Mouse (Mus musculus) embryonic facial prominence, embryonic 15.5 days (tissue): ENCODE results near the gene Hunk. TPM values are rescaled to one million over a fixed set of nuclear protein-coding genes. Genes with fewer than 3 reads are reported as not detected.

ENCODE experiments used
- ATAC-seq: fragments of 200-750 bp; cut with Nextera tagmentation; 2 replicates; pipeline ENCODE4 v1.8.0; 2017; ENCODE audit warnings: low read depth, moderate TSS enrichment; ENCODE audit not compliant: insufficient number of reproducible peaks, low FRiP score, low TSS enrichment
- H3K27ac ChIP-seq: fragments of 300-500 bp; sonication (generic); replicated peaks from 2 replicates; pipeline ENCODE4 v1.5.1; 2015; ENCODE audit warnings: mild to moderate bottlenecking, inconsistent platforms
- H3K27me3 ChIP-seq: fragments of 300-500 bp; sonication (generic); 2 replicates; pipeline ENCODE4 v1.6.1; 2015; ENCODE audit warnings: inconsistent platforms
- H3K36me3 ChIP-seq: fragments of 300-500 bp; sonication (generic); 2 replicates; pipeline ENCODE4 v1.6.1; 2015; ENCODE audit warnings: mild to moderate bottlenecking, inconsistent platforms
- H3K4me1 ChIP-seq: fragments of 300-500 bp; sonication (generic); 2 replicates; pipeline ENCODE4 v1.6.1; 2015; ENCODE audit warnings: inconsistent platforms
- H3K4me2 ChIP-seq: fragments of 300-500 bp; sonication (generic); replicated peaks from 2 replicates; pipeline ENCODE4 v1.6.1; 2015; ENCODE audit warnings: mild to moderate bottlenecking, inconsistent platforms
- H3K4me3 ChIP-seq: fragments of 300-500 bp; sonication (generic); replicated peaks from 2 replicates; pipeline ENCODE4 v1.5.1; 2015; ENCODE audit warnings: mild to moderate bottlenecking, inconsistent platforms
- H3K9ac ChIP-seq: fragments of 300-500 bp; sonication (generic); 2 replicates; pipeline ENCODE4 v1.6.1; 2015; ENCODE audit warnings: inconsistent platforms
- H3K9me3 ChIP-seq: fragments of 300-500 bp; sonication (generic); replicated peaks from 2 replicates; pipeline ENCODE4 v1.6.1; 2016; ENCODE audit warnings: inconsistent platforms
- WGBS: fragments of 180-500 bp; shearing (Covaris S2); methylation state at CpG from one replicate; pipeline ENCODE4 v1.1.7; 2015; 5-methylcytosine and 5-hydroxymethylcytosine counted together
- polyA plus RNA-seq: library from polyadenylated mRNA; unstranded; fragments of >200 nt; fragmentation: Nextera tagmentation; extraction: Ambion mirVana; gene quantifications from 2 replicates; pipeline ENCODE4 v1.2.1, GENCODE M21; 2015

Gene Hunk
- polyA plus RNA-seq, 1 experiment from 2014 or later: 12.9 TPM

- no peaks in the 10 kb centered on the region for H3K4me1 ChIP-seq
- no peak overlapping the region for H3K27ac ChIP-seq
- H3K4me2 ChIP-seq: no peak overlapping the region
- H3K4me3 ChIP-seq: no peak overlapping the region
- H3K36me3 ChIP-seq: peaks cover 80% of the 10 kb centered on the region
- no peaks in the 10 kb centered on the region for H3K9me3 ChIP-seq
- no peak overlapping the region for H3K9ac ChIP-seq
- 84% methylated on average over 16 of the region's 16 CpGs for WGBS
- H3K27me3 ChIP-seq: no peaks in the 10 kb centered on the region
- ATAC-seq: no peak
These were observed 90.0 kb downstream of the Hunk start for GRCm38 (mm10) chr16:90475701-90476229.

- no peaks in the 10 kb centered on the region for H3K27me3 ChIP-seq
- 92% methylated on average over 5 of the region's 5 CpGs for WGBS
- ATAC-seq: no peak
- no peaks in the 10 kb centered on the region for H3K9me3 ChIP-seq
- H3K4me2 ChIP-seq: no peak overlapping the region
- peaks cover 73% of the 10 kb centered on the region for H3K36me3 ChIP-seq
- H3K27ac ChIP-seq: no peak overlapping the region
- no peak overlapping the region for H3K9ac ChIP-seq
- no peaks in the 10 kb centered on the region for H3K4me1 ChIP-seq
- H3K4me3 ChIP-seq: no peak overlapping the region
These were observed 95.8 kb downstream of the Hunk start for GRCm38 (mm10) chr16:90481612-90482011.

- WGBS: 82% methylated on average over 6 of the region's 6 CpGs
- H3K36me3 ChIP-seq: peaks cover 72% of the 10 kb centered on the region
- ATAC-seq: no peak
- H3K4me1 ChIP-seq: no peaks in the 10 kb centered on the region
- no peak overlapping the region for H3K4me3 ChIP-seq
- no peaks in the 10 kb centered on the region for H3K27me3 ChIP-seq
- no peak overlapping the region for H3K9ac ChIP-seq
- no peak overlapping the region for H3K4me2 ChIP-seq
- no peaks in the 10 kb centered on the region for H3K9me3 ChIP-seq
- H3K27ac ChIP-seq: no peak overlapping the region
These were observed 97.5 kb downstream of the Hunk start for GRCm38 (mm10) chr16:90483341-90483740.

GRCm38 (mm10) chr16:90485125-90485524 is 99.3 kb downstream of the Hunk start:
- Histone ChIP-seq H3K27me3 (no peaks in the 10 kb centered on the region), H3K9ac (no peak overlapping the region), H3K27ac (no peak overlapping the region), H3K4me1 (0 out of 2 replicates have a peak, but pooled peaks cover 3% of the 10 kb centered on the region), H3K4me3 (no peak overlapping the region), H3K36me3 (peaks cover 66% of the 10 kb centered on the region), H3K4me2 (no peak overlapping the region), H3K9me3 (no peaks in the 10 kb centered on the region)
- WGBS: 84% methylated on average over 7 of the region's 7 CpGs
- no peak for ATAC-seq

GRCm38 (mm10) chr16:90485599-90485998 is 99.8 kb downstream of the Hunk start:
- no peak for ATAC-seq
- H3K4me1 ChIP-seq: 0 out of 2 replicates have a peak, but pooled peaks cover 4% of the 10 kb centered on the region
- no peaks in the 10 kb centered on the region for H3K9me3 ChIP-seq
- no peak overlapping the region for H3K27ac ChIP-seq
- no peak overlapping the region for H3K4me3 ChIP-seq
- H3K4me2 ChIP-seq: no peak overlapping the region
- peaks cover 64% of the 10 kb centered on the region for H3K36me3 ChIP-seq
- no peaks in the 10 kb centered on the region for H3K27me3 ChIP-seq
- no peak overlapping the region for H3K9ac ChIP-seq
- WGBS: 93% methylated on average over 4 of the region's 4 CpGs

GRCm38 (mm10) chr16:90490066-90490465 is 104.3 kb downstream of the Hunk start:
- no peaks in the 10 kb centered on the region for H3K27me3 ChIP-seq
- no peak overlapping the region for H3K4me3 ChIP-seq
- no peak overlapping the region for H3K4me2 ChIP-seq
- no peaks in the 10 kb centered on the region for H3K9me3 ChIP-seq
- peaks cover 39% of the 10 kb centered on the region for H3K36me3 ChIP-seq
- H3K27ac ChIP-seq: no peak overlapping the region
- no peak overlapping the region for H3K9ac ChIP-seq
- WGBS: 65% methylated on average over 4 of the region's 4 CpGs
- H3K4me1 ChIP-seq: peaks cover 14% of the 10 kb centered on the region; the same call in 1 of the 2 replicates
- ATAC-seq: no peak

- Histone ChIP-seq H3K36me3 (peaks cover 39% of the 10 kb centered on the region), H3K9me3 (no peaks in the 10 kb centered on the region), H3K4me2 (no peak overlapping the region), H3K27ac (no peak overlapping the region), H3K4me1 (peaks cover 14% of the 10 kb centered on the region; the same call in 1 of the 2 replicates), H3K9ac (no peak overlapping the region), H3K4me3 (no peak overlapping the region), H3K27me3 (no peaks in the 10 kb centered on the region)
- 27% methylated on average over 5 of the region's 5 CpGs for WGBS
- no peak for ATAC-seq
These were observed 106.2 kb downstream of the Hunk start for GRCm38 (mm10) chr16:90491898-90492499.

- no peak for ATAC-seq
- no peak overlapping the region for H3K27ac ChIP-seq
These were observed 111.1 kb downstream of the Hunk start for GRCm38 (mm10) chr16:90496930-90497329.

GRCm38 (mm10) chr16:90497749-90498464 is 112.1 kb downstream of the Hunk start:
- no peaks in the 10 kb centered on the region for H3K27me3 ChIP-seq
- H3K9me3 ChIP-seq: no peaks in the 10 kb centered on the region
- no peak overlapping the region for H3K4me2 ChIP-seq
- H3K4me3 ChIP-seq: no peak overlapping the region
- H3K4me1 ChIP-seq: 0 out of 2 replicates have a peak, but pooled peaks cover 8% of the 10 kb centered on the region
- H3K27ac ChIP-seq: no peak overlapping the region
- H3K36me3 ChIP-seq: peaks cover 41% of the 10 kb centered on the region
- H3K9ac ChIP-seq: no peak overlapping the region
- 69% methylated on average over 16 of the region's 16 CpGs for WGBS
- ATAC-seq: no peak

More at GRCm38 (mm10) chr16:90496930-90497329, 111.1 kb downstream of the Hunk start:
- H3K4me3 ChIP-seq: no peak overlapping the region
- H3K9me3 ChIP-seq: no peaks in the 10 kb centered on the region
- H3K9ac ChIP-seq: no peak overlapping the region
- 52% methylated on average over 11 of the region's 11 CpGs for WGBS
- H3K4me2 ChIP-seq: no peak overlapping the region
- H3K27me3 ChIP-seq: no peaks in the 10 kb centered on the region
- peaks cover 41% of the 10 kb centered on the region for H3K36me3 ChIP-seq
- peaks cover 10% of the 10 kb centered on the region; the same call in 1 of the 2 replicates for H3K4me1 ChIP-seq

GRCm38 (mm10) chr16:90500809-90501208 is 115.0 kb downstream of the Hunk start:
- Histone ChIP-seq H3K27ac (0 out of 2 replicates have a peak overlapping the region, but pooled peaks have one; percentile 7), H3K9ac (no peak overlapping the region), H3K4me1 (0 out of 2 replicates have a peak, but pooled peaks cover 8% of the 10 kb centered on the region), H3K9me3 (no peaks in the 10 kb centered on the region), H3K4me2 (no peak overlapping the region), H3K27me3 (no peaks in the 10 kb centered on the region), H3K36me3 (peaks cover 30% of the 10 kb centered on the region), H3K4me3 (no peak overlapping the region)
- no peak for ATAC-seq
- 67% methylated on average over 6 of the region's 6 CpGs for WGBS

GRCm38 (mm10) chr16:90505252-90505651 is 119.4 kb downstream of the Hunk start:
- Histone ChIP-seq H3K9ac (no peak overlapping the region), H3K27me3 (no peaks in the 10 kb centered on the region), H3K4me1 (0 out of 2 replicates have a peak, but pooled peaks cover 7% of the 10 kb centered on the region), H3K36me3 (peaks cover 2% of the 10 kb centered on the region; the same call in 1 of the 2 replicates), H3K4me2 (no peak overlapping the region), H3K27ac (no peak overlapping the region), H3K9me3 (no peaks in the 10 kb centered on the region), H3K4me3 (no peak overlapping the region)
- no peak for ATAC-seq
- WGBS: 74% methylated on average over 10 of the region's 10 CpGs
